Mouse (Mus musculus): ENCODE measurements around the gene Rasgrp2. TPM values are rescaled to one million over a fixed set of nuclear protein-coding genes. Genes with fewer than 3 reads are reported as not detected.

The Rasgrp2 gene
- polyA plus RNA-seq, 2 experiments, result 27.5 to 27.6 TPM

GRCm38 (mm10) chr19:6372433-6372832, 26.7 kb upstream of the Rasgrp2 start:
- 93% methylated on average over 3 of the region's 3 CpGs for WGBS
- DNase-seq (ENCODE audit: low spot score) (no peak), ATAC-seq (ENCODE audit: low FRiP score, low read depth) (no peak)
- Histone ChIP-seq H3K36me3 (ENCODE audit: control insufficient read depth, insufficient read depth, low read length) (peaks cover 98% of the 10 kb centered on the region), H3K4me3 (replicated peaks; ENCODE audit: low read length) (no peak overlapping the region), H3K4me2 (replicated peaks; ENCODE audit: low read depth, low read length, severe bottlenecking) (no peak overlapping the region), H3K27ac (replicated peaks; ENCODE audit: low read depth, low read length) (no peak overlapping the region), H3K27me3 (ENCODE audit: control insufficient read depth, insufficient read depth, low read length) (no peaks in the 10 kb centered on the region), H3K9me3 (ENCODE audit: control insufficient read depth, low read length) (no peaks in the 10 kb centered on the region), H3K9ac (ENCODE audit: low read depth, low read length, severe bottlenecking) (no peak overlapping the region), H3K4me1 (ENCODE audit: control insufficient read depth, insufficient read depth, low read length) (no peaks in the 10 kb centered on the region)
- TF ChIP-seq POLR2A (IDR thresholded peaks at IDR 0.05; ENCODE audit: borderline replicate concordance, extremely low read depth, insufficient read depth, insufficient read length), result no peak

GRCm38 (mm10) chr19:6373539-6374400, 25.4 kb upstream of the Rasgrp2 start:
- Histone ChIP-seq H3K27ac (replicated peaks; ENCODE audit: low read depth, low read length) (no peak overlapping the region), H3K27me3 (ENCODE audit: control insufficient read depth, insufficient read depth, low read length) (no peaks in the 10 kb centered on the region), H3K9ac (ENCODE audit: low read depth, low read length, severe bottlenecking) (no peak overlapping the region), H3K4me1 (ENCODE audit: control insufficient read depth, insufficient read depth, low read length) (no peaks in the 10 kb centered on the region), H3K4me3 (replicated peaks; ENCODE audit: low read length) (no peak overlapping the region), H3K36me3 (ENCODE audit: control insufficient read depth, insufficient read depth, low read length) (peaks cover 98% of the 10 kb centered on the region), H3K4me2 (replicated peaks; ENCODE audit: low read depth, low read length, severe bottlenecking) (no peak overlapping the region), H3K9me3 (ENCODE audit: control insufficient read depth, low read length) (no peaks in the 10 kb centered on the region)
- no peak for TF ChIP-seq POLR2A (IDR thresholded peaks at IDR 0.05; ENCODE audit: borderline replicate concordance, extremely low read depth, insufficient read depth, insufficient read length)
- DNase-seq (ENCODE audit: low spot score) (peak; percentile 70), ATAC-seq (ENCODE audit: low FRiP score, low read depth) (peak; percentile 38; the same call in 1 of the 2 replicates)
- 71% methylated on average over 12 of the region's 12 CpGs for WGBS

- H3K36me3 ChIP-seq (ENCODE audit: control insufficient read depth, insufficient read depth, low read length), result peaks cover 96% of the 10 kb centered on the region
- no peaks in the 10 kb centered on the region for H3K9me3 ChIP-seq (ENCODE audit: control insufficient read depth, low read length)
- no peak for TF ChIP-seq POLR2A (IDR thresholded peaks at IDR 0.05; ENCODE audit: borderline replicate concordance, extremely low read depth, insufficient read depth, insufficient read length)
- ATAC-seq (ENCODE audit: low FRiP score, low read depth) (no peak), DNase-seq (ENCODE audit: low spot score) (no peak)
- H3K4me3 ChIP-seq (replicated peaks; ENCODE audit: low read length), result no peak overlapping the region
- no peak overlapping the region for H3K27ac ChIP-seq (replicated peaks; ENCODE audit: low read depth, low read length)
- no peak overlapping the region for H3K4me2 ChIP-seq (replicated peaks; ENCODE audit: low read depth, low read length, severe bottlenecking)
- WGBS, result 97% methylated on average over 3 of the region's 10 CpGs
- no peaks in the 10 kb centered on the region for H3K27me3 ChIP-seq (ENCODE audit: control insufficient read depth, insufficient read depth, low read length)
- no peak overlapping the region for H3K9ac ChIP-seq (ENCODE audit: low read depth, low read length, severe bottlenecking)
- no peaks in the 10 kb centered on the region for H3K4me1 ChIP-seq (ENCODE audit: control insufficient read depth, insufficient read depth, low read length)
Observed at GRCm38 (mm10) chr19:6374571-6374970, 24.6 kb upstream of the Rasgrp2 start.

- ATAC-seq (ENCODE audit: low FRiP score, low read depth), result no peak; the same call in 1 of the 2 replicates
Observed at GRCm38 (mm10) chr19:6375423-6376254, 23.5 kb upstream of the Rasgrp2 start.

GRCm38 (mm10) chr19:6376255-6376564, 22.9 kb upstream of the Rasgrp2 start:
- Histone ChIP-seq H3K27ac (replicated peaks; ENCODE audit: low read depth, low read length) (no peak overlapping the region), H3K9me3 (ENCODE audit: control insufficient read depth, low read length) (no peaks in the 10 kb centered on the region), H3K4me3 (replicated peaks; ENCODE audit: low read length) (no peak overlapping the region), H3K4me2 (replicated peaks; ENCODE audit: low read depth, low read length, severe bottlenecking) (no peak overlapping the region), H3K27me3 (ENCODE audit: control insufficient read depth, insufficient read depth, low read length) (no peaks in the 10 kb centered on the region), H3K36me3 (ENCODE audit: control insufficient read depth, insufficient read depth, low read length) (peaks cover 81% of the 10 kb centered on the region), H3K4me1 (ENCODE audit: control insufficient read depth, insufficient read depth, low read length) (no peaks in the 10 kb centered on the region), H3K9ac (ENCODE audit: low read depth, low read length, severe bottlenecking) (no peak overlapping the region)
- 83% methylated on average over 14 of the region's 14 CpGs for WGBS
- DNase-seq (ENCODE audit: low spot score) (no peak), ATAC-seq (ENCODE audit: low FRiP score, low read depth) (no peak)
- TF ChIP-seq POLR2A (IDR thresholded peaks at IDR 0.05; ENCODE audit: borderline replicate concordance, extremely low read depth, insufficient read depth, insufficient read length), result no peak

More at GRCm38 (mm10) chr19:6375423-6376254, 23.5 kb upstream of the Rasgrp2 start:
- Histone ChIP-seq H3K27ac (replicated peaks; ENCODE audit: low read depth, low read length) (no peak overlapping the region), H3K36me3 (ENCODE audit: control insufficient read depth, insufficient read depth, low read length) (peaks cover 87% of the 10 kb centered on the region), H3K4me3 (replicated peaks; ENCODE audit: low read length) (no peak overlapping the region), H3K4me2 (replicated peaks; ENCODE audit: low read depth, low read length, severe bottlenecking) (no peak overlapping the region), H3K9me3 (ENCODE audit: control insufficient read depth, low read length) (no peaks in the 10 kb centered on the region), H3K27me3 (ENCODE audit: control insufficient read depth, insufficient read depth, low read length) (no peaks in the 10 kb centered on the region), H3K9ac (ENCODE audit: low read depth, low read length, severe bottlenecking) (no peak overlapping the region), H3K4me1 (ENCODE audit: control insufficient read depth, insufficient read depth, low read length) (no peaks in the 10 kb centered on the region)
- TF ChIP-seq POLR2A (IDR thresholded peaks at IDR 0.05; ENCODE audit: borderline replicate concordance, extremely low read depth, insufficient read depth, insufficient read length), result no peak
- whole genome bisulfite sequencing, result 94% methylated on average over 18 of the region's 42 CpGs
- DNase-seq (ENCODE audit: low spot score), result no peak
